Mouse (Mus musculus) neural tube, embryonic 11.5 days (tissue): ENCODE results near the gene Fndc7. TPM values are rescaled to one million over a fixed set of nuclear protein-coding genes. Genes with fewer than 3 reads are reported as not detected.

Experiments used
- ATAC-seq: fragments of 200-750 bp; cut with Nextera tagmentation; 2 replicates; pipeline ENCODE4 v1.8.0; 2017; ENCODE audit warnings: moderate number of reproducible peaks, mild to moderate bottlenecking, moderate TSS enrichment, moderate library complexity; ENCODE audit not compliant: insufficient read depth, low FRiP score, low TSS enrichment
- DNase-seq: peaks from one replicate; pipeline ENCODE4 v3.0.0-alpha.2; 2015; ENCODE audit warnings: low spot score
- H3K27ac ChIP-seq: fragments of 300-500 bp; sonication (generic); 2 replicates; pipeline ENCODE4 v1.5.1; 2014; ENCODE audit warnings: low read depth, mild to moderate bottlenecking, low read length
- H3K27me3 ChIP-seq: fragments of 300-500 bp; sonication (generic); 2 replicates; pipeline ENCODE4 v1.6.1; 2014; ENCODE audit warnings: mild to moderate bottlenecking, low read length, mixed read lengths; ENCODE audit not compliant: control insufficient read depth, insufficient read depth
- H3K36me3 ChIP-seq: fragments of 300-500 bp; sonication (generic); 2 replicates; pipeline ENCODE4 v1.6.1; 2014; ENCODE audit warnings: mild to moderate bottlenecking, low read length, moderate library complexity, mixed read lengths; ENCODE audit not compliant: control insufficient read depth, insufficient read depth
- H3K4me1 ChIP-seq: fragments of 300-500 bp; sonication (generic); 2 replicates; pipeline ENCODE4 v1.6.1; 2014; ENCODE audit warnings: low read length, mixed read lengths; ENCODE audit not compliant: control insufficient read depth, insufficient read depth
- H3K4me2 ChIP-seq: fragments of 300-500 bp; sonication (generic); 2 replicates; pipeline ENCODE4 v1.6.1; 2014; ENCODE audit warnings: low read depth, mild to moderate bottlenecking, moderate library complexity
- H3K4me3 ChIP-seq: fragments of 300-500 bp; sonication (generic); 2 replicates; pipeline ENCODE4 v1.5.1; 2014; ENCODE audit warnings: low read depth, low read length
- H3K9ac ChIP-seq: fragments of 300-500 bp; sonication (generic); 2 replicates; pipeline ENCODE4 v1.6.1; 2014; ENCODE audit warnings: mild to moderate bottlenecking, low read length
- H3K9me3 ChIP-seq: fragments of 300-500 bp; sonication (generic); 2 replicates; pipeline ENCODE4 v1.6.1; 2016; ENCODE audit warnings: low read length; ENCODE audit not compliant: control insufficient read depth
- whole genome bisulfite sequencing: fragments of 180-500 bp; shearing (Covaris S2); extraction: QIAGEN DNeasy Blood & Tissue Kit; methylation state at CpG from one replicate; pipeline ENCODE4 v1.1.7; 2014; 5-methylcytosine and 5-hydroxymethylcytosine counted together
- polyA plus RNA-seq: library from polyadenylated mRNA; unstranded; fragments of >200 nt; fragmentation: Nextera tagmentation; extraction: Ambion mirVana; gene quantifications from 2 replicates; pipeline ENCODE4 v1.2.1, GENCODE M21; 2014

The Fndc7 gene
- polyA plus RNA-seq, 1 experiment from 2014 or later, result not detected

DNA sequence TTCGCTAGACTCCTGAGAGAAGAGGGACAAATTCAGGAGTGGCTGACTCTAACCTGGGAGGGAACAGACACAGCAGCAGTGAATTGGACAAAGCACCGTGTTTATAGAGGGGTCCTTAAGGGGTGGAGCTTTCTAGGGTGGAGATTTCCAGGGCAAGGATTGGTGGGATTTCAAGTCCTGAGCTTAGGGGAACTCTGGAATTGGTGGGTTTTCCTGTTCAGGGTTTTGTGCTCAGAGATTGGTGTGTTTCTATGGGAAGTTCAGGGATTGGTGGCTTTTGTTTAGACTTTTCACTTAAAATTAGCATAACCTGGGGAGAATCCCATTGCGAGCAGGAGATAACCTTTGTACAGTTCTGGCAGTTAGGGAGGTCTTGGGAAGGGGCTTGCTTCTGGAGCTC, 28.2 kb upstream of the Fndc7 start:
- DNase-seq, result no peak
- Histone ChIP-seq H3K4me1 (no peaks in the 10 kb centered on the region), H3K9ac (no peak overlapping the region), H3K36me3 (no peaks in the 10 kb centered on the region), H3K4me2 (no peak overlapping the region), H3K9me3 (no peaks in the 10 kb centered on the region), H3K27me3 (no peaks in the 10 kb centered on the region), H3K4me3 (no peak overlapping the region), H3K27ac (no peak overlapping the region)
- no peak for ATAC-seq
- 71% methylated on average over 3 of the region's 3 CpGs for WGBS

- no peaks in the 10 kb centered on the region for H3K27me3 ChIP-seq
- ATAC-seq (no peak), DNase-seq (no peak)
- H3K9me3 ChIP-seq, result no peaks in the 10 kb centered on the region
- H3K4me2 ChIP-seq, result no peak overlapping the region
- no peaks in the 10 kb centered on the region for H3K4me1 ChIP-seq
- 58% methylated on average over 4 of the region's 4 CpGs for WGBS
- H3K4me3 ChIP-seq, result no peak overlapping the region
- H3K9ac ChIP-seq, result no peak overlapping the region
- H3K36me3 ChIP-seq, result no peaks in the 10 kb centered on the region
- no peak overlapping the region for H3K27ac ChIP-seq
Measured at GRCm38 (mm10) chr3:108916857-108917256, 27.0 kb upstream of the Fndc7 start.

- ATAC-seq (no peak), DNase-seq (no peak)
- 84% methylated on average over 1 of the region's 1 CpGs for WGBS
- Histone ChIP-seq H3K27ac (no peak overlapping the region), H3K36me3 (no peaks in the 10 kb centered on the region), H3K4me1 (no peaks in the 10 kb centered on the region), H3K27me3 (no peaks in the 10 kb centered on the region), H3K4me2 (no peak overlapping the region), H3K9ac (no peak overlapping the region), H3K4me3 (no peak overlapping the region), H3K9me3 (no peaks in the 10 kb centered on the region)
Measured at GRCm38 (mm10) chr3:108915999-108916398, 26.2 kb upstream of the Fndc7 start.

GRCm38 (mm10) chr3:108911548-108912413, 22.0 kb upstream of the Fndc7 start, which contains the start of gene Prpf38b:
Gene Prpf38b (minus strand): TSS chr3:108911727.
- Histone ChIP-seq H3K9ac (peak within 1 kb of the TSS; percentile 87), H3K27me3 (no peaks in the 10 kb centered on the region), H3K36me3 (no peaks in the 10 kb centered on the region), H3K4me1 (peaks cover 7% of the 10 kb centered on the region), H3K4me3 (peak within 1 kb of the TSS; percentile 86), H3K27ac (peak within 1 kb of the TSS; percentile 95), H3K9me3 (no peaks in the 10 kb centered on the region), H3K4me2 (peak within 1 kb of the TSS; percentile 97)
- ATAC-seq, result peak; percentile 99
- 1% methylated on average over 53 of the region's 53 CpGs for WGBS
- peak; percentile 97 for DNase-seq

DNA sequence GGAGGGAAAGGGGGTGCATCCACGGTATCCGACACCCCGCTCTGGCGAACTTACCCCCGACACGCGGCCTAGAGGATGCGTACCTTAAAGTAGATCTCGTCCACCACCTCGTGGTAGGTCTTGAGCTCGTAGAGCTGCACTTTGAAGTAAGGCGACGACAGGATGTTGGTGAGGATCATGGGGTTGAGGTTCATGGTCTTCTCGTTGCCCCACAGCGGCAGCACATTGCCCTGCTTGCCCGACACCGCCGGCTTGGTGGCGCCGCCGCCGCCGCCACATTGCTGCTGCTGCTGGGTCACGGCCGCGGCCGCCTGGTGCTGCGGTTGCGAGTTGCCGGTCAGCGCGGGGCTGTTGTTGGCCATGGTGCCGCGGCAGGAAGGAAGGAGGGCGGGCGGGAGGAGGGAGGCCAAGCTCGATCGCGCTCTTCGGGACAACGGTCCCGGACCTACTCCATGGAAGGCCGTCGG, 21.3 kb upstream of the Fndc7 start:
- Histone ChIP-seq H3K9ac (peak overlapping the region; percentile 87), H3K27ac (peak overlapping the region; percentile 95), H3K9me3 (no peaks in the 10 kb centered on the region), H3K4me2 (peak overlapping the region; percentile 97), H3K36me3 (no peaks in the 10 kb centered on the region), H3K4me1 (peaks cover 7% of the 10 kb centered on the region), H3K27me3 (no peaks in the 10 kb centered on the region), H3K4me3 (peak overlapping the region; percentile 86)
- peak; percentile 75 for ATAC-seq
- WGBS, result under 1% methylated on average over 42 of the region's 44 CpGs
- DNase-seq, result no peak

DNA sequence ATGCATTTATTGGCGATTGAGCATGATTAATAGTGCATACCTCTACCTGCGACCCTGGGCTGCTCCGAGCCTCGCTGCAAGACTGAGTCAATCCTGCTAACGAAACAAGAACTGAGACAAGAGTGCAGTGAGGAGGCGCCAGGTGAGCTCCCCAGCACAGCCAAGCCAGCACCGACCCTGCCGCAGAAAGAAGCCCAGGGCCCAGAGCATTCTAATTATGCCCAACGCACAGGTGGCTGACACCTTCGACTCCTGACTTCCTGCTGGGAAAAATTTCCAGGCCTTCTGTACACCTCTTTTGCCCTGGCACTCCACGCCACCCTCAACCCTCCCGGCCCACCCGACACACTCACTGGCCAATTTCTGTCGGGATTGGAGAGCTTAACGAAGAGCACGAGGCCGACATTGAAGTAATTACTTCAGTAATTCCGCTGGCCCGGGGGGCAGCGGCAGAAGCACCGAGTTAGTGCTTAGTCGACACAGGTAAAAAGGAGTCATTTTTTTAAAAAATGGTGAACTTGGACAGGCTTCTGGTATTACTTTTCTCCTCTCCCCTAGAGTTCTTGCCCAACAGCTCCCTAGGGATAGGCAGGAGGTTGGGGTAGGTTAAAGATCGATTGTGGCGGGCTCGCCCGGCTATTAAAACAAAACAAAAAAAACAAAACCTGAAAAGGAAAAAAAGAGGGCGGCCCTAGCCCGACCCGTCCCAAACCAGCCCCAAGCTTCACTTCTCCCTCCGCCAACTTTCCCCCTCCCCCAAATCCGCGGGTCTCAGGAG, 20.7 kb upstream of the Fndc7 start:
- no peaks in the 10 kb centered on the region for H3K27me3 ChIP-seq
- under 1% methylated on average over 31 of the region's 32 CpGs for WGBS
- peak overlapping the region; percentile 95 for H3K27ac ChIP-seq

GRCm38 (mm10) chr3:108902934-108903333, 13.1 kb upstream of the Fndc7 start:
- Histone ChIP-seq H3K9ac (no peak overlapping the region), H3K4me1 (no peaks in the 10 kb centered on the region), H3K27me3 (no peaks in the 10 kb centered on the region), H3K4me2 (no peak overlapping the region), H3K27ac (no peak overlapping the region), H3K9me3 (no peaks in the 10 kb centered on the region), H3K4me3 (no peak overlapping the region), H3K36me3 (peaks cover 13% of the 10 kb centered on the region)
- 93% methylated on average over 6 of the region's 6 CpGs for WGBS
- DNase-seq (no peak), ATAC-seq (no peak)

More for the DNA sequence above, 20.7 kb upstream of the Fndc7 start:
- Histone ChIP-seq H3K4me2 (peak overlapping the region; percentile 97), H3K36me3 (no peaks in the 10 kb centered on the region; the same call in 1 of the 2 replicates), H3K4me3 (peak overlapping the region; percentile 86), H3K4me1 (peaks cover 7% of the 10 kb centered on the region), H3K9me3 (no peaks in the 10 kb centered on the region), H3K9ac (peak overlapping the region; percentile 87)
- ATAC-seq (no peak), DNase-seq (peak; percentile 14)

- Histone ChIP-seq H3K9ac (no peak overlapping the region), H3K36me3 (peaks cover 13% of the 10 kb centered on the region), H3K27me3 (no peaks in the 10 kb centered on the region), H3K27ac (no peak overlapping the region), H3K4me2 (no peak overlapping the region), H3K4me3 (no peak overlapping the region), H3K4me1 (no peaks in the 10 kb centered on the region), H3K9me3 (no peaks in the 10 kb centered on the region)
- ATAC-seq, result no peak
- DNase-seq, result no peak
- 60% methylated on average over 2 of the region's 2 CpGs for WGBS
Measured at GRCm38 (mm10) chr3:108902038-108902437, 12.2 kb upstream of the Fndc7 start.
